Mouse (Mus musculus) heart, adult 2 months (tissue): Measurements from ENCODE around the gene Ganab. TPM values are rescaled to one million over a fixed set of nuclear protein-coding genes. Genes with fewer than 3 reads are reported as not detected.

Experiments used
- DNase-seq, 2 experiments: peaks; one replicate each; pipeline ENCODE4 v3.0.0; 2021
- H3K27ac ChIP-seq: fragments of 200-600 bp; 2 replicates; pipeline ENCODE4 v1.8.1; 2022
- H3K27me3 ChIP-seq: fragments of 200-500 bp; 2 replicates; pipeline ENCODE4 v1.6.1; 2012; ENCODE audit warnings: mild to moderate bottlenecking, low read length, inconsistent platforms, mixed read lengths; ENCODE audit not compliant: control insufficient read depth, insufficient read depth
- H3K36me3 ChIP-seq: fragments of 200-500 bp; 2 replicates; pipeline ENCODE4 v1.6.1; 2012; ENCODE audit warnings: low read length, inconsistent platforms; ENCODE audit not compliant: control insufficient read depth, insufficient read depth
- H3K4me1 ChIP-seq: fragments of 200-500 bp; 2 replicates; pipeline ENCODE4 v1.6.1; 2011; ENCODE audit warnings: low read length; ENCODE audit not compliant: control insufficient read depth, insufficient read depth
- H3K4me3 ChIP-seq: fragments of 200-600 bp; 2 replicates; pipeline ENCODE4 v1.8.1; 2022
- H3K79me2 ChIP-seq: fragments of 200-500 bp; replicated peaks from 2 replicates; pipeline ENCODE4 v1.6.1; 2012; ENCODE audit warnings: mild to moderate bottlenecking, inconsistent platforms, low read length, moderate library complexity, mixed read lengths; ENCODE audit not compliant: control insufficient read depth, insufficient read depth
- H3K9ac ChIP-seq: fragments of 200-500 bp; 2 replicates; pipeline ENCODE4 v1.6.1; 2012; ENCODE audit warnings: low read depth, mild to moderate bottlenecking, control low read depth, inconsistent platforms, low read length, mixed read lengths
- CTCF ChIP-seq: fragments of 200-600 bp; IDR thresholded peaks from 2 replicates; pipeline ENCODE4 v1.8.1; 2022; ENCODE audit warnings: antibody characterized with exemption, mild to moderate bottlenecking, moderate library complexity
- EP300 ChIP-seq: fragments of 200-500 bp; IDR thresholded peaks from 2 replicates; pipeline ENCODE4 v1.6.1; 2011; ENCODE audit warnings: low read depth, low read length, control low read depth; ENCODE audit not compliant: insufficient read depth
- POLR2A ChIP-seq: fragments of 200-500 bp; IDR thresholded peaks from 2 replicates; pipeline ENCODE4 v1.6.1; 2011; ENCODE audit warnings: mild to moderate bottlenecking, low read depth, low read length, control low read depth; ENCODE audit not compliant: insufficient read depth
- WGBS: fragments of 180-500 bp; shearing (Covaris S2); methylation state at CpG from one replicate; pipeline ENCODE4 v1.1.7; 2018; 5-methylcytosine and 5-hydroxymethylcytosine counted together
- intact Hi-C: fragments of 180-260 bp; cut with DNase I; formaldehyde crosslinking; loops from one replicate; pipeline ENCODE4 v1.15.1; 2025
- polyA plus RNA-seq: library from polyadenylated mRNA; depleted of rRNA; stranded (reverse); fragments of >200 nt; gene quantifications from 2 replicates; pipeline ENCODE4 v1.2.3, GENCODE M21; 2012
- total RNA-seq, 2 experiments: library from RNA; stranded (reverse); gene quantifications; 2 replicates each; pipeline ENCODE4 v1.2.3; 2021

Gene Ganab
- total and polyA plus RNA-seq, 3 experiments, result 50.3 to 54.5 (median 52.5) TPM

DNA sequence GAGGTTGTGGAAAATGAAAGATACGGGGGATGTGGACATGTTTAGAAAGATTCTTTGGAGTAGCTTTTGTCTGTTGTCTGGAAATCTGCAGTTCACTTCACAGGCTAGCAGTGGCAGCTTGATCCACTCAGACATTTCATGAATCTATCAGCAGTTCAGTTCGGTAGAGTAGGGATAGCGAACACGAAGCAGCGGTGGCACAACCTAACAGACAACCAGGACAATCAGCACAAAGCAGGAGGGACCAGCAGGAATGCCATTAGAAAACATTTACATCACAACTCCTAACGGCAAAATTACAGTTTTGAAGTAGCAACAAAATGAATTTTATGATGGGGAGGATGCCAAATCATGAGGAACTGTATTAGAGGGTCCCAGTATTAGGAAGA is 21.8 kb downstream of the Ganab start:
- intact Hi-C loops, result loop anchor here (2.0 kb wide), 1 partner anchor 21 kb away; the partner anchor contains the start of gene Ganab
- peak overlapping the region; percentile 94 for H3K4me3 ChIP-seq
- no peak for TF ChIP-seq EP300
- WGBS, result 65% methylated on average over 6 of the region's 6 CpGs
- H3K4me1 ChIP-seq, result peaks cover 4% of the 10 kb centered on the region
- peak overlapping the region; percentile 95 for H3K27ac ChIP-seq
- H3K79me2 ChIP-seq, result no peaks in the 10 kb centered on the region
- 0 out of 2 replicates have a peak, but pooled peaks cover 3% of the 10 kb centered on the region for H3K36me3 ChIP-seq
- no peaks in the 10 kb centered on the region for H3K27me3 ChIP-seq
- no peak for DNase-seq
- peak overlapping the region; percentile 25; the same call in 1 of the 2 replicates for H3K9ac ChIP-seq

DNA sequence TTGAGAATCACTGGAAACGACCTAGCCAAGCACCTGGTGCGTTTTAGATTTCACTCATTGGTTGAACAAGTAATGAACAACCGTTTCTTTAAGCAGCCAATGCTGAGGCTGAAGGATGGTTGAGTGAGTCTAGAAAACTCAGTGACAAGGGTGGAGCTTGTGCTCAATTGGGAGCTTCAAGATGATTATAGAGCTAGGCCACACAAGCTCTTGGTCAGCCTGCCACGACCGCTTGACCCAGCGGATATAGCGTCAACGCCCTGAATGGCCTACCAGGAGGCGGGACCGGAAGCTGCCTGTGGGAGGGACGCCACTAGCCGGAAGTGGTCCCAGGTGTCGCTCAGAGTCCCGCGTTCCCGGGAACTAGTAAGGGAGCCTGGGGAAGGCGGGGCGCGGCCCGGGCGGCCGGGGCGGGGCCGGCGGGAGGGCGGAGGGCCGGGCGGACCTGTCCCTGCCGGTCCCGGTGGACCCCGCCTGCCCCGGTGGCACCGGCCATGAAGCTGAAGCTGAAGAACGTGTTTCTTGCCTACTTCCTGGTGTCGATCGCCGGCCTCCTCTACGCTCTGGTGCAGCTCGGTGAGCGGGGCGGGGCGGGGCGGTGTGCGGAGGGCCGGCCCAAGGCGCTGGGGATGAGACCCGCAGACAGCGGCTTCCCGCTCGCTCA is 22.3 kb downstream of the Ganab start, which contains the start of gene B3gat3:
Gene B3gat3 (plus strand): TSS at position 302 of the 664 bp plus-strand sequence.
- WGBS, result 2% methylated on average over 50 of the region's 50 CpGs
- DNase-seq, result peak; percentile 98
- peak; percentile 99 for TF ChIP-seq POLR2A
- no peak for TF ChIP-seq CTCF
- TF ChIP-seq EP300, result peak; percentile 50; the same call in 1 of the 2 replicates
- no peaks in the 10 kb centered on the region for H3K27me3 ChIP-seq
- peaks cover 4% of the 10 kb centered on the region for H3K4me1 ChIP-seq
- H3K36me3 ChIP-seq, result 0 out of 2 replicates have a peak, but pooled peaks cover 3% of the 10 kb centered on the region
- intact Hi-C loops, result loop anchor here (2.0 kb wide), 1 partner anchor 21 kb away; the partner anchor contains the start of gene Ganab
- no peaks in the 10 kb centered on the region for H3K79me2 ChIP-seq
- peak within 1 kb of the TSS; percentile 93 for H3K9ac ChIP-seq
- peak within 1 kb of the TSS; percentile 95 for H3K27ac ChIP-seq
- peak within 1 kb of the TSS; percentile 94 for H3K4me3 ChIP-seq

DNA sequence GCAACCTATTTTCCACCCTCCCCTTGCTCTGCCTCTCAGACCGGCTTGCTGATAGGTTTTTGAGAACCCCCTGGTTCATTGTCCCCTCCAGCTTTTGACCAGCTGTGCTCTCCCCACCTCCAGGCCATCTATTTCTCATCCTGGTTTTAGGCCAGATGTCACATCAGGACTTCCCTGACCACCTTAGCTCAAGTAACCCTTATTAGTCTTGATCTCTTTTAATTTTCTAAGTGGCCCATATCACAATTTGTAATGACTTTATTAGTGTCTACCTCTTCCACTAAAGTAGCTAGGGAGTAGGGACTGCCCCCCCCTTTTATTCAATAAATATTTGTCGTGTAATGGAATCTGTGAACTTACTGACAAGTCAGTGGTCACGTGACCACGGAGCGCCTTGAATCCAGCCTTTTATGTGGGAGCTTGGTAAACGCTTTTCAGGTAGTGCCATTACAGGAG is 23.0 kb downstream of the Ganab start:
- Histone ChIP-seq H3K4me1 (peaks cover 4% of the 10 kb centered on the region), H3K36me3 (0 out of 2 replicates have a peak, but pooled peaks cover 3% of the 10 kb centered on the region), H3K27me3 (no peaks in the 10 kb centered on the region), H3K79me2 (no peaks in the 10 kb centered on the region), H3K4me3 (peak overlapping the region; percentile 94), H3K27ac (peak overlapping the region; percentile 95), H3K9ac (peak overlapping the region; percentile 93)
- no peak for TF ChIP-seq POLR2A
- TF ChIP-seq EP300, result no peak
- no peak for TF ChIP-seq CTCF
- WGBS, result under 1% methylated on average over 6 of the region's 6 CpGs
- DNase-seq, result no peak
- intact Hi-C loops, result loop anchor here (2.0 kb wide), 1 partner anchor 22 kb away; the partner anchor contains the start of gene Ganab

GRCm38 (mm10) chr19:8921741-8922140 is 23.9 kb downstream of the Ganab start:
- WGBS, result 75% methylated on average over 9 of the region's 9 CpGs
- H3K9ac ChIP-seq, result no peak overlapping the region
- H3K36me3 ChIP-seq, result 0 out of 2 replicates have a peak, but pooled peaks cover 3% of the 10 kb centered on the region
- H3K27ac ChIP-seq, result no peak overlapping the region
- no peaks in the 10 kb centered on the region for H3K27me3 ChIP-seq
- H3K79me2 ChIP-seq, result no peaks in the 10 kb centered on the region
- no peak overlapping the region for H3K4me3 ChIP-seq
- peaks cover 4% of the 10 kb centered on the region for H3K4me1 ChIP-seq
- DNase-seq, result no peak
- intact Hi-C loops, result loop anchor here (2.0 kb wide), 1 partner anchor 23 kb away; the partner anchor contains the start of gene Ganab
- TF ChIP-seq POLR2A (no peak), CTCF (no peak), EP300 (no peak)

DNA sequence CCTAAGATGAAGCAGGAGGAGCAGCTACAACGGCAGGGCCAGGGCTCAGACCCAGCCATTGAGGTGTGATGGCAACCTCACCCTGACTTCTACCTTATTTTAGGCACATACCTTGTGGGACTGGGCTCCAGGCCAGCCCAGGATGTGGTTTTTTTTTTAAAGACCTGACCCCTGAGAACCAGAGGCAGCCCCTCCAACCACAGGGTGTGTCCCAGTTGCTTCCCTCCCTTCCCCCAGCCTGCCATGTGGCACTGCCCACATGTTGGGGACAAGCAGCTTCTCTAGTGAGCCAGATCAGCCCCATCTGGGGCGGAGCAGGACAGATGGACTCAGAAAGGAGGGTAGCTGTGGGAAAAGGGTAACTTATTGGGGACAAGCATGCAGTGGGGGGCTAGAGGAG is 28.9 kb downstream of the Ganab start:
- no peak for DNase-seq
- no peak overlapping the region for H3K27ac ChIP-seq
- H3K79me2 ChIP-seq, result no peaks in the 10 kb centered on the region
- TF ChIP-seq EP300, result no peak
- no peak for TF ChIP-seq POLR2A
- no peak for TF ChIP-seq CTCF
- no peak overlapping the region for H3K4me3 ChIP-seq
- no peaks in the 10 kb centered on the region for H3K27me3 ChIP-seq
- WGBS, result 80% methylated on average over 2 of the region's 2 CpGs
- no peaks in the 10 kb centered on the region for H3K36me3 ChIP-seq
- intact Hi-C loops, result no loop called here
- H3K9ac ChIP-seq, result no peak overlapping the region
- no peaks in the 10 kb centered on the region; the same call in 1 of the 2 replicates for H3K4me1 ChIP-seq
